Mouse (Mus musculus) forebrain, postnatal 0 days (tissue): ENCODE results near the gene Dusp11. TPM values are rescaled to one million over a fixed set of nuclear protein-coding genes. Genes with fewer than 3 reads are reported as not detected.
"Not testable (repeated sequence)": the region's sequence is repeated elsewhere in the genome, so short reads cannot be mapped to it uniquely, and the experiment has no call there.

Source experiments
- ATAC-seq: fragments of 200-750 bp; cut with Nextera tagmentation; 2 replicates; pipeline ENCODE4 v1.8.0; 2017; ENCODE audit warnings: mild to moderate bottlenecking, moderate library complexity
- DNase-seq: peaks from one replicate; pipeline ENCODE4 v3.0.0-alpha.2; 2015
- H3K27ac ChIP-seq: fragments of 300-500 bp; sonication (generic); 2 replicates; pipeline ENCODE4 v1.5.1; 2014; ENCODE audit warnings: low read depth, mild to moderate bottlenecking, antibody characterized with exemption, low read length, moderate library complexity, mixed read lengths
- H3K27me3 ChIP-seq: fragments of 300-500 bp; sonication (generic); 2 replicates; pipeline ENCODE4 v1.6.1; 2014; ENCODE audit warnings: mild to moderate bottlenecking, low read length, mixed read lengths; ENCODE audit not compliant: insufficient read depth
- H3K36me3 ChIP-seq: fragments of 300-500 bp; sonication (generic); 2 replicates; pipeline ENCODE4 v1.6.1; 2014; ENCODE audit warnings: mild to moderate bottlenecking, moderate library complexity; ENCODE audit not compliant: insufficient read depth
- H3K4me1 ChIP-seq: fragments of 300-500 bp; sonication (generic); 2 replicates; pipeline ENCODE4 v1.6.1; 2014; ENCODE audit warnings: antibody characterized with exemption; ENCODE audit not compliant: insufficient read depth
- H3K4me2 ChIP-seq: fragments of 300-500 bp; sonication (generic); 2 replicates; pipeline ENCODE4 v1.6.1; 2014; ENCODE audit warnings: low read depth, mild to moderate bottlenecking, moderate library complexity
- H3K4me3 ChIP-seq: fragments of 300-500 bp; sonication (generic); 2 replicates; pipeline ENCODE4 v1.5.1; 2014; ENCODE audit warnings: low read depth, low read length, mixed read lengths
- H3K9ac ChIP-seq: fragments of 300-500 bp; sonication (generic); 2 replicates; pipeline ENCODE4 v1.6.1; 2014; ENCODE audit warnings: mild to moderate bottlenecking
- H3K9me3 ChIP-seq: fragments of 300-500 bp; sonication (generic); 2 replicates; pipeline ENCODE4 v1.6.1; 2016; ENCODE audit warnings: low read length
- CTCF ChIP-seq: sonication (generic); IDR thresholded peaks from 2 replicates; pipeline ENCODE4 v1.5.1; 2016; ENCODE audit warnings: antibody characterized with exemption, control low read depth, low read depth
- WGBS: fragments of 180-500 bp; shearing (Covaris S2); extraction: QIAGEN DNeasy Blood & Tissue Kit; methylation state at CpG from one replicate; pipeline ENCODE4 v1.1.7; 2014; 5-methylcytosine and 5-hydroxymethylcytosine counted together
- polyA plus RNA-seq: library from polyadenylated mRNA; unstranded; fragments of >200 nt; fragmentation: Nextera tagmentation; extraction: Ambion mirVana; gene quantifications from 2 replicates; pipeline ENCODE4 v1.2.1, GENCODE M21; 2015
- total RNA-seq: library from RNA; depleted of rRNA; stranded (reverse); fragments of >200 nt; gene quantifications from 2 replicates; pipeline ENCODE4 v1.2.3, GENCODE M21; 2014; rRNA removed

Gene Dusp11
- 67.2 and 79.4 TPM in 2 replicates for total RNA-seq
- 27.6 and 28.3 TPM in 2 replicates for polyA plus RNA-seq

DNA sequence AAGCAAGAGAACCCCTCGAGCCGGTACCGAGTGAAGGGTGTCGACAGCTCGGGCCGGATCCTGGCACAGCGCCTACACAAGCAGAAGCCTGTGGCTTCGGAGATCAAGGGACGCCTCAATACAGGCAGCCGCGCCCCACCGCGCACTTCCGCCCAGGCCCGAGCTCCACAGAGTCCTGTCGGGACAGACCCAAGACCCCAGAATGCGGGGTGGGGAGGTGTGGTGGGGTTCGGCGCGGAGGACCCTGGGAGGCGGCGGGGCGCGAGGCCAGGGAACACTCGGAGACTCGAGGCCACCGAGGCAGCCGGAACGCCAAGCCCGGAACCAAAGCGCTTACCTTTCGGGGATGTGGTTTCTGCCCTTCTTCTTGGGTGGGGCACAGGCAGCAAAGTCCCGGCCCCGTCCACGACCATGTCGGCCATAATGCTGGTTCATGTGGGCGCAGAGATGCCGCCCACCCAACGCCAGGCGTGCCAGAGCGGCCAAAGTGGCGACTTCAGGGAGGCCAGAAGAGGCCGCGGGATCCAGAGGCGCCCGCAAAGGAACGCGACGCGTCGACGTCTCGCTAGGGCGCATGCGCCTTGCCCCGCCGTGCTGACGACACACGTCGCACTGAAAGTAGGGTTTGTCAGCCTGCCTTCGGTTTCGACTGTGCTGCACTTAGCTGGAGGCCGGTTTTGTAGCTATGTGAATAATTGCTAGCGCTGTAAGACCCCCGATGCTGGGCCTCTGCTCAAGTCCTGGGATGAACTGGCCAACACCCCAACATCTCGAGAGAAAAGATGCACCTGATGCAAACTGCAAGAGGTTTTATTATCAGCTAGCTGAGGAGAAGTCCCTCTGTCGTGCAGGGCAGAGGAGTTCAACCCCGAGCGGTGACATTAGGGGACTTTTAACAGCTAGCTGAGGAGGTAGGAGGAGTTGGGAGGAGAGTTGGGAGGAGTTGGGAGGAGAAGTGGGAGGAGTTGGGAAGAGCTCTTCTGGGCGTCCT is at the start of gene Dusp11:
TSS of gene Dusp11 (minus strand) at position 567 of the 991 bp plus-strand sequence.
- 3% methylated on average over 68 of the region's 70 CpGs for WGBS
- Histone ChIP-seq H3K4me3 (peak within 1 kb of the TSS; percentile 84), H3K36me3 (peaks cover 5% of the 10 kb centered on the region; the same call in 1 of the 2 replicates), H3K4me2 (peak within 1 kb of the TSS; percentile 81), H3K27ac (peak within 1 kb of the TSS; percentile 96), H3K9me3 (no peaks in the 10 kb centered on the region), H3K9ac (peak within 1 kb of the TSS; percentile 91), H3K4me1 (peaks cover 3% of the 10 kb centered on the region; the same call in 1 of the 2 replicates), H3K27me3 (no peaks in the 10 kb centered on the region)
- TF ChIP-seq CTCF: no peak; the same call in 1 of the 2 replicates
- ATAC-seq (peak; percentile 98), DNase-seq (peak; percentile 97)

DNA sequence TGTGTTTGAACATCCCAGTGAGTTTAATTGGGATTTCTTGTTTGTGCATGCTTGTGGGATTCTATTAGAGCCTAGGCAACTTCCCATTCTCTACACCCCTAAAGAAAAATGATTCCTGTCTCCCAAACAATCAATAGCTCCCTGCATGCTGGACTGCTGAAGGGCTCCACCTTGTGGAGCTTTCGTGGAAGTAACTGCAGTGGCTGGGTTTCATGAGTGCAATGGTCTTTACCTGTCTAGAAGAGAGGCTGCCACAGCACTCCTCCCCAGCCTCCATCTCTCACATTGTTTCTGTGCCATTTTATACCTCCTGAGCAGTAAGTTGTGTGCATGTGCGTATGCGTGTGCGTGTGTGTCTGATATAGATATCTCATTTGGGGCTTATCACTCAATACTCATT is 48.5 kb upstream of the Dusp11 start:
- Histone ChIP-seq H3K9ac (no peak overlapping the region), H3K27ac (no peak overlapping the region), H3K36me3 (no peaks in the 10 kb centered on the region), H3K27me3 (no peaks in the 10 kb centered on the region), H3K9me3 (no peaks in the 10 kb centered on the region), H3K4me1 (no peaks in the 10 kb centered on the region), H3K4me3 (no peak overlapping the region), H3K4me2 (no peak overlapping the region)
- peak; percentile 86 for TF ChIP-seq CTCF
- peak; percentile 60 for ATAC-seq
- 35% methylated on average over 4 of the region's 4 CpGs for WGBS
- DNase-seq: peak; percentile 78

DNA sequence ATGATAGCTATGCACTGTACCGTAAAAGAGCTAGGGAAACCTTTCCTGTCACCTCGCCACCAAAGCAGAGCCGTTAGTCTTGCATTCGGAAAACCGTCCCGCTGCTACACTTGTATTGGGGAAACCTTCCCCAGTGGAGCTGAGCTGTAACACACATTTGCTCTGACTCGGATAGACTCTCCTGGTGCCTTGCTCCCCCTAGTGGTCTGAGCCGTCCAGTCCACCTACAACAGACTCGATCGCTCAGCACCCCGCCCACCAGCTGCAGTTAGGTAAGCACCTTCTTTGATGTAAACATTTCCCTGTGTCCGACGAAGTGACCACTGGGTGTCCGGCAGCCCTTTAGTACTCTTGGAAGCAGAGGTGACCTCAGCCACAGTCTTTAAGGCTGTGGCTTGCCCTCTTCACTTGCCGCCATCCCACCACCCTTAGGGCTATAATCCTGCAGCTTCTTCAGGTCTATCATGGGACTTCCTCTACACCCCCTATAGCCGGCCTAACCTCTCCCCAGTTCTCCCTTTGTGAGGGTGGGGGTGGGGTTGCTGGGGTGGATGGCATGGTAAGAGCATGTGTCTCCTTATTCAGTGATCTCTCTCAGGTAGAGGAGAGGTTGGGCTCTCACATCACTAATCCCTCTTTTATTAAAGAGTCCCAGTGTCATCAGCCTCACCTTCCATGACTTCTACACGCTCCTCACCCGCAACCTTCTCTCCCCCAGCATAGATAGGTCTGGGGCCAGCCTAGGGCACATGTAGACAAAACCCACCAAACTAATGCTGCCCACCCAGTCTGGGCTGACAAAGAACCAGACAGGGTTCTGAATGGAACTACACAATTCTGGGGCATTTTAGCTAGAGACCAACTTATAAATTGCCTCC is 43.0 kb upstream of the Dusp11 start:
- peak; percentile 98 for TF ChIP-seq CTCF
- Histone ChIP-seq H3K27ac (no peak overlapping the region), H3K9ac (no peak overlapping the region), H3K27me3 (no peaks in the 10 kb centered on the region), H3K4me2 (peak overlapping the region; percentile 41), H3K4me1 (no peaks in the 10 kb centered on the region), H3K4me3 (no peak overlapping the region), H3K36me3 (no peaks in the 10 kb centered on the region), H3K9me3 (no peaks in the 10 kb centered on the region)
- 10% methylated on average over 18 of the region's 18 CpGs for WGBS
- DNase-seq: peak; percentile 88
- ATAC-seq: peak; percentile 99

DNA sequence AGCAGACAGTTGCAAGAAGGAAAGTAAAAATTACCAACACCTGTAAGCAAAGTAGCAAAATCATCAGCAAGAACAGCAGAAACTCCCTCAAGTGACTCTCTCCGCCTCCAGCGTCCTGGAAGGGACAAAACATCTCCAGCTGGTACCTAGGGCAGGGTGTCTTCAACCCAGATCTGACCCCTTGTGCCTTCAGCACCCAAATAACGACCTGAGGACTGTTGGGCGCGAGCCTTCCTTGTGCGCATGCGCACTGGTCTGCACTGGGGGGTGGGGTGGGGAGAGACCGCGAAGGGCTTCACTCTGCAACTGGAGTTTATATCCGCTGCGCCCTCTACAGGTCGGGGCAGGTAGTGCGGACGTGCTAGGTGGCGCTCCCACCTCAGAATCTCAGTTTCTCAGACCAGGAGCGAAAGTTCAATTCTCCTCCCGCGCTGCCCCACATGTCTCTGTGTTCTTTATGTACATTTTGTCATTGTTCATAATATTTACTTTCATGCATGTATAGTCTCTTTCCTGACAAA is 42.0 kb upstream of the Dusp11 start:
- Histone ChIP-seq H3K27ac (no peak overlapping the region), H3K4me3 (no peak overlapping the region), H3K9me3 (no peaks in the 10 kb centered on the region), H3K4me2 (no peak overlapping the region), H3K4me1 (no peaks in the 10 kb centered on the region), H3K9ac (no peak overlapping the region), H3K36me3 (no peaks in the 10 kb centered on the region), H3K27me3 (no peaks in the 10 kb centered on the region)
- 80% methylated on average over 18 of the region's 18 CpGs for WGBS
- ATAC-seq: no peak
- no peak for DNase-seq
- TF ChIP-seq CTCF: peak; percentile 56

DNA sequence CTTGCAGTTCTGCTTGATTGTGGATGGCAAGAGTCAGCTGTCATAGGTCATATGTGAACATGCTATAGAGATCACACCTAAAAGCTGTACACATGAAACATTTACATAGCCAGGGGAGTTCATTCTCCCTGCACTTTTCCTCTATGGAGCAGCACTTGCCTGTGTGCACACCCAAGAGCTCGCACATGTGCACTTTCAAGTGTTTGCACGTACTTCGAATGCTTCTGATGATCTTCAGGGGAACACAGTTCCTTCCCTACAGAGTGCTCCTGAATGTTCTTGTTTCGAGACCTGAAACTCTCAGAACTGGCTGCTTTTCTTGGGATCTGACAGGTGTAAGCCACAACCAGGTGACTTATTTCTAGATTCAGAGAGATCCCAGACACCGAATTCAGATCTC is 29.3 kb upstream of the Dusp11 start:
- H3K36me3 ChIP-seq, H3K4me1 ChIP-seq, H3K9me3 ChIP-seq, H3K4me2 ChIP-seq, H3K9ac ChIP-seq, H3K27ac ChIP-seq, ATAC-seq, H3K4me3 ChIP-seq, DNase-seq, H3K27me3 ChIP-seq: not testable (repeated sequence)
- WGBS: 93% methylated on average over 5 of the region's 5 CpGs

DNA sequence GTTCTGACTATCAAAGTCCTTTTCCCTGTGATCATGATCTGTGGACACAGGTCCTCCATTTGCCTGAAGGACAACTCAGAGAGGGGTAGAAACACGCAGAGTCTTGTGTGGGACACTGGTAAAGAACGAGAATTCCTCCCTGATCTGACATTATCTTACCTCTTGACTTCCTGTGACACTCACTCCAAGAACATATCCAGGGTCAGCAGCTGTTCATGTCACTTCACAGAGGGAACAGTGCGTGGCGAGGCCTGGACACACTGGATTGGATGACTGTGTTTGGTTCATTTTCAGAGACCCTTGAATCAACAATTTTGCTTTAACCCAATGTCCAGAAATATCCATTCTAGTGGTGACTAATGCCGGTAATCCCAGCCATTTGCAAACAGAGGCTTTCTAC is 28.1 kb upstream of the Dusp11 start:
- H3K4me2 ChIP-seq, H3K9ac ChIP-seq, H3K4me1 ChIP-seq, H3K36me3 ChIP-seq, H3K4me3 ChIP-seq, DNase-seq, H3K9me3 ChIP-seq, H3K27ac ChIP-seq, H3K27me3 ChIP-seq, ATAC-seq: not testable (repeated sequence)
- 93% methylated on average over 5 of the region's 5 CpGs for WGBS
